Mouse (Mus musculus): Measurements from ENCODE around the gene Gm31371.
"Not testable (repeated sequence)": the region's sequence is repeated elsewhere in the genome, so short reads cannot be mapped to it uniquely, and the experiment has no call there.

DNA sequence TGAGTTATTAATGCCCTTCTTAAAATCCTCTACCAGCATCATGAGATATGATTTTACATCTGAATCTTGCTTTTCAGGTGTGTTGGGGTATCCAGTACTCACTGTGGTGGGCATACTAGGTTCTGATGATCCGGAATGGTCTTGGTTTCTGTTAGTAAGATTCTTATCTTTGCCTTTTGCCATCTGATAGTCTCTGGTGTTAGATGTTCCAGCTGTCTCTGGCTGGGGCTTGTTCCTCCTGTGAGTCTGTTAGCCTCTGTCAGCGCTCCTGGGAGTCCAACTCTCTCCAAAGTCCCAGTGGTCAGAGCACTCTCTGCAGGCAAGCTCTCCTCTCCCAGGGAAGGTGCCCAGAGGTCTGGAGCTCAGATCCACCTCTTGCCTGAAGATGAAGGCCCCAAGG lies 65.0 kb downstream of the Gm31371 start:
- not testable (repeated sequence) for TF ChIP-seq CTCF (conservative IDR thresholded peaks at IDR 0.05; ENCODE audit: insufficient read depth, insufficient read length, low read depth, low read length); POLR2A (IDR thresholded peaks at IDR 0.05; ENCODE audit: low read depth, low read length)
